Mouse (Mus musculus): ENCODE measurements around the gene Dgkh.

Gene Dgkh

DNA sequence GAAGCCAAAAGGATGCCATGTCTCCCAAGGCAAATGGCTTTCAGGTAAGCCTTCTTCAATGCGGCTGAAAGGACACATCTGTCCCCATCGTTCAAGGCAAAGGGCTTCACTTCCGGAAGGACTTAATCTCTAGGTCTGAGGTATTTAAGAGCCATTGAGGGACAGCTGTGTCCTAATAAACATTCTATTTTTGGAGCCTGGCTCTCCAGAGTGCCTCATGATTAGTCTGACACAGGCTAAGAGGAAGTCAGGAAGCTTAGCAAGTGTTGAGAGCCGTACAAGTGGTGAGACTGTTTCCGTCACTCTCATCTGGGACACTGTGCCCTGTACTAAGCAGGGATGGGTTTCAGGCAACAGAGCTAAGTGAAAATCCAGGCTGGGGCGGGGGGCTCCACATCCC, 183.8 kb downstream of the Dgkh start:
- in situ Hi-C loops (cut with MboI; ENCODE audit: low sequenced_read_pairs), result no loop called here

DNA sequence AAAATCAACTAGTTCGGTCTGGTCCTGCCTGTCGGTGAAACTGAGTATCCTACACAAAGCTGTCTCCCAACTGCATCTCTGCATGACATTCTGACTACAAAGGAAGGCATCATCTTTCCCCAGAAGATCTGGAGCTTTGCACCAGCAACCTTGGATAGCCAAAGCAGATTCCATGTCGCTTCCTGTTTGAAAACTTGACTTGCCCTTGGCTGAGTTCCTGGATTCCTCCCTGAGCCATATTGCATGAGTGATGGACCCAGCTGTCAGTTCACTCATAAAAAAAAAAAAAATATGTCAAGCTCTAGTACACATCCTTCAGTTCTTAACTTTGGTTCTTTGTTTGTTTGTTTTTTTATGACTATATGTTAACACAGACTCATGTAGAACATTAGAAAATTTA, 191.3 kb downstream of the Dgkh start:
- in situ Hi-C loops (cut with MboI; ENCODE audit: low sequenced_read_pairs), result no loop called here

DNA sequence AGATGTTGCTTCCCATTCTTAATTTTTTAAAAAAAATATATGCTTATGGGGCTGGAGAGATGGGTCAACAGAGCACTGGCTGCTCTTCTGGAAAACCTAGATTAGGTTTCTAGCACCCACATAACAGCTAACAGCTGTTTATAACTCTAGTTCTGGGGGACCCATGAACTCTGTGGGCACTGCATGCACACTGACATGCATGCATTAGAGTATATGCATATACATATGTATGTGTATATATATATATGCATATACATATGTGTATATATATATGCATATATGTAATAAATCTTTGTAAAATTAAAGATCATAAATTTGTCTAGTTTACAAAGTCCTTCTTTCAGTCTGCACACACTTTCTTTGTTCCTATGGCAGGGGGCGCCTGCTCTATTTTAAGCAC, 192.8 kb downstream of the Dgkh start:
- in situ Hi-C loops (cut with MboI; ENCODE audit: low sequenced_read_pairs), result no loop called here

DNA sequence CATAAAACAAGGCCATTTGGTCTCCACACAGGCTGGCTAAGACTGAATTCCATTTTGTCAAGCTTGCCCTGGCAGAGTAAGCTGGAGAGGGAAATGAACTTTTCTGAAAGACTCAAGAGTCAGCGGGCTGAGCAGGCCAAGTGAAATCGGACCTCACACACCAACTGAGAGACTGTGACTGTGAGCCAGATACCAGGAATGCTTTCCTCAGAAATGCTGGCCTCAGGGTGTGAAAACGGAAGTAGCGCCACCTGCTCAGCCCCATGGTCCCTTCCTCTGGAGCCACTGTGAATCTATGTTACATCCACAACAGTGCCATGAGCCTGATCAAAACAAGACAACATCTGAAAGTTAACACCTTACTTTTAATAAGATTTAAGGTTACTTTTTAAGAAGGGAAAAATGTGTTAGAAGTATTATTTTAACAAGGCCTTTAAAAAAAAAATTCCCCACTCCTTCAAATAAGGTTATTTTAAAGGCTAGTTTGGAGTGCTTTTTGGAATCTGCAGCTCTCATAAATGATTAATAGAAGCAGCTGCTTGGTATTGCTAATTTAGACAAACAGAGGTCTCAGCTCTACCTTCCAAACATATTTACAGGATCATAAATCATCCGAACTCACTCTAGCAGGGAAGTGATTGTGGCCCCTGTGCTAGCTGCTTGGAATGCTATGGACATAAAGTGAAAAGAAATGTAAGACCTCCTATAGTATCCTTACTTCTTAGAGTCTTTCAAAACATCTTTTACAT, 193.8 kb downstream of the Dgkh start:
- in situ Hi-C loops (cut with MboI; ENCODE audit: low sequenced_read_pairs), result no loop called here

DNA sequence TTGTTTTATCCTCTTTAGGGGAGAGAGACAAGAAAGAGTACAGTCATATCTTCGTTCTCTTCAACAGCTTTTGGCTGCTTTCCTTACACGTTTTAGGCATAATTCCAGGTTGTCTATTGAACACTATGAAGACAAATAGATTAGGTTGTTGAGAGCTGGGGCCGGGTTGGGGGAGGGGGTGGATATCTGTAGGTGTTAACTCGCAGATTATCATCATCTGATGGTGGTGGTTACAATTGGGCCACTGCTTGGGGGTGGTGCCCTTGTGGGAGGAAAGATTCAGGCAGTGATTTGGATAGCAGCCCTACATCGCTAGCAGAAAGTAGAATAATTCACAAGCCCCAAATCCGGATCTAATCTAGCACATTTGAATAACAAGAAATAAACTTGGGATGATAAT, 195.0 kb downstream of the Dgkh start:
- in situ Hi-C loops (cut with MboI; ENCODE audit: low sequenced_read_pairs), result no loop called here

DNA sequence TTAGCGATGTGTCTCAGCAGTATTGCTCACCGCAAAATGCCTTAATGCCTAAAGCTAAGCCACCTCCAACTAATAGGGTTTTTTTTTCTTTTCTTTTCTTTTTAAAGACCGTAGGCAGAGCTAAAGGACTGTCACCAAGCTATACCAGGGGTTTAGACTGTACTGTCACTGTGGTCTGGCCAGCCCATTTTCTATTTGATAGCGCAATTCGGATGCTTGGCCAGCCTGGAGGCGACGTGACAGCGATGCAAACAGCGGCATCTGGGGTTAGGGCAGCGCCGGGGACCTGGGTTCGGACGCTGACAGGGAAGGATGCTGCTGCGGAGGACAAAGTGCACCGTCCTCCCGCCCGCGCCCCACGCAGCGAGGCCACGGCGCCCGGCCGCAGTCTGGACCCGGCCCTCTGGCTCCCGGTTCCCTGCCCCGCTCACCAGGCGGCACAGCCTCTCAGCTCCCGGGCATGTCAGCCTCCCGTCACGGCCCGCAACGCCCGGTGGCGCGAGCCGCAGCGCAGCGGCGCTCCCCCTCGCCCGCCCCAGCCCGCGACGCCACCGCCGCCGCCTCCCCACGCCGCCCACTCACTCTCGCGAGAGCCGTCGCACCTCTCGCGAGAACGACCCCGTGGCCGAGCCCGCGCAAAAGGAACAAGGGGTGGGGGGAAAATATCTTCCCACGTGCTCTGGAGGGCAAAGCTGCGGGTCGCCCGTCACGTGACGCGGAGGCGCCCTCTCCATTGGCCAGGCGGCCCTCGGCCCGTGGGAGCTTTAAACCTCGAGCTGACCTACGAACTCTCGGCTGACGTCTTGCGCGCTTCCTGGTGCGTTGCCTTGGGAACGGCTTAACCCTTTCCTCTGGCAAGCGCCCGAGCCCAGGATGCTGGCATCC, 196.1 kb downstream of the Dgkh start, which contains the start of gene Akap11:
Gene Akap11, minus strand, starts transcription at position 528 of the 885 bp plus-strand sequence.
- in situ Hi-C loops (cut with MboI; ENCODE audit: low sequenced_read_pairs), result no loop called here

DNA sequence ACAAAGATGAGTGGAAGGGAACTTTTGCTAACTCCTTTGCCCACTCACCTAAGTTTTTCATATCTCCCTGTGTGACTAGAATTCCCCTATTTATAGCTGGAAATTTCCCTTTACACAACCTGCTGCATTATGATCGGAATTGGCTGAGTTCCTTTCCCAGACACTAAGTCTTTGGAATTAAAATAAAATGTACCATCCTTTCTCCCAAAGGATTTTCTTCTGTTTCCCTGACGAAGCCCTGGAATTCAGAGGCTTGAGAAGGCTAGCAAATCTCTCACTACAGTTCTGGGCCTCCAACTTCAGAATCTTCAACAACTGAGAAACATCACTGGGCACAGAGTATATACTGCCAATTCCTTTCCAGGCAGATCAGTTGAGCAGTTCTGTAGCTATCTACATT, 197.2 kb downstream of the Dgkh start:
- in situ Hi-C loops (cut with MboI; ENCODE audit: low sequenced_read_pairs), result no loop called here

DNA sequence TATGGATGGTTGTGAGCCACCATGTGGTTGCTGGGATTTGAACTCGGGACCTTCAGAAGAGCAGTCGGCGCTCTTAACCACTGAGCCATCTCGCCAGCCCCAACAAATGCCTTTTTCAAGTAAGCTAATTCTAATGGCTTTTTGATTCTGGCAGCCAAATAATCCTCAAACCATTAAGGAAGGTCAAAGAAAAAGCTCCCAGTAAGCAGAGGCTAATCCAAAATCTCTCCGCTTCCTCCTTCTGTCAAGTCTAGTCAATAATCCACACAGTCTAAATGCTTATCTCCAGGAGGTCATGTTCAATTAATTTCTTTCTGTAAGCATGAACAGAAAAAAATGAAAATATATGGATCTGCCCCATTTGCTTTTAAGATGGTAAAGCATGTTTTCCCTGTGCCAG, 197.9 kb downstream of the Dgkh start:
- in situ Hi-C loops (cut with MboI; ENCODE audit: low sequenced_read_pairs), result no loop called here

DNA sequence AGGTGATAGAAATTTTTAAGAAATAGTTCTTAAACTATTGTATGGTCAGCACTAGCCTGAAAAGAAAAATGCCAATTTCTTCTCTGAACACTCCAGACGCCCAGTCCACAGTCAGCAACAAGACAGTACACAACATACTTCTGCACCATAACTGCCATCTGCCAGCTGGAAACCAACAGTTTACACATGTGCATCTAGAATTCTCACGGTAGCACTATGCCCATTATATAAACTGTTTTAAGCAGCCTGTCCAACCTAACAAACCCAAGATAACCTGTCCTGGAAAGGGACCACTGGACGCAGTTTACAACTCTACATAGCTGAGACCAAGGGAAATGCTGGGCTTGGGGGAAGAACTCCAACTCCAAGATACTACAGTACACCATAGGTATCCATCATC, 198.9 kb downstream of the Dgkh start:
- in situ Hi-C loops (cut with MboI; ENCODE audit: low sequenced_read_pairs), result no loop called here

DNA sequence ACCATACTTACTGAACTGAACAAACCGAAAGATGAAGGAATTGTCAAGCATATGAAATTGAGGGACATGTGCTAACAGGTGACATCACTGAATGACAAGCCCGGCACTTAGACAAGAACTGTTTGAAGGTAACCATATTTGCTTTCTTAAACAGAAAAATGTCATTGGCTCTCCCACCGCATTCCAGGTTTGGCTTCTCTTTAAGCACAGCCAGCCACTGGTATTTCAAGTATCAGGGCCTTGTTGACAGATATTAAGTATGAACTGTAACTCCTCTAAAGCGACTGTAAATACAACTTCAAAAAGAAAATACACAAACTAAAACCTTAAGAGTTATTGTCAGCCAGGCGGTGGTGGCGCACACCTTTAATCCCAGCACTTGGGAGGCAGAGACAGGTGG, 200.2 kb downstream of the Dgkh start:
- in situ Hi-C loops (cut with MboI; ENCODE audit: low sequenced_read_pairs), result no loop called here

DNA sequence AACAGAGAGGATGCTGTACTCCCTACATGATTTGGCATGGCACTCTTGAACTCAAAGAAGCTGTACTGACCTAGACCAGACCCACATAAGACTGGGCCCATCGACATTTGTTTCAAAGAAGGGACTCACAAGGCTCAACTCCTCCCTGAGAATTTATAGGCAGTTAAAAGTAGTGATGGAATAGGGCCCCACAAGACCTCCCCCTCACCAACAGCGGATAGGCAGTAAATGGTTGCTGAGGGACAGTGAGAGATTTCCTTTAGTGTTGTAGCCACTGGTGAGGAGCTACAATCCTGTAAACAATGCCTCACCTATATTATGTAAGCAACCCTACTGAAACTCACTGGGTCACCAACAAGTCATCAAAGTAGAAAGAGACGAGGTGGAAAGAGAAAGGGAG, 202.3 kb downstream of the Dgkh start:
- in situ Hi-C loops (cut with MboI; ENCODE audit: low sequenced_read_pairs), result no loop called here

DNA sequence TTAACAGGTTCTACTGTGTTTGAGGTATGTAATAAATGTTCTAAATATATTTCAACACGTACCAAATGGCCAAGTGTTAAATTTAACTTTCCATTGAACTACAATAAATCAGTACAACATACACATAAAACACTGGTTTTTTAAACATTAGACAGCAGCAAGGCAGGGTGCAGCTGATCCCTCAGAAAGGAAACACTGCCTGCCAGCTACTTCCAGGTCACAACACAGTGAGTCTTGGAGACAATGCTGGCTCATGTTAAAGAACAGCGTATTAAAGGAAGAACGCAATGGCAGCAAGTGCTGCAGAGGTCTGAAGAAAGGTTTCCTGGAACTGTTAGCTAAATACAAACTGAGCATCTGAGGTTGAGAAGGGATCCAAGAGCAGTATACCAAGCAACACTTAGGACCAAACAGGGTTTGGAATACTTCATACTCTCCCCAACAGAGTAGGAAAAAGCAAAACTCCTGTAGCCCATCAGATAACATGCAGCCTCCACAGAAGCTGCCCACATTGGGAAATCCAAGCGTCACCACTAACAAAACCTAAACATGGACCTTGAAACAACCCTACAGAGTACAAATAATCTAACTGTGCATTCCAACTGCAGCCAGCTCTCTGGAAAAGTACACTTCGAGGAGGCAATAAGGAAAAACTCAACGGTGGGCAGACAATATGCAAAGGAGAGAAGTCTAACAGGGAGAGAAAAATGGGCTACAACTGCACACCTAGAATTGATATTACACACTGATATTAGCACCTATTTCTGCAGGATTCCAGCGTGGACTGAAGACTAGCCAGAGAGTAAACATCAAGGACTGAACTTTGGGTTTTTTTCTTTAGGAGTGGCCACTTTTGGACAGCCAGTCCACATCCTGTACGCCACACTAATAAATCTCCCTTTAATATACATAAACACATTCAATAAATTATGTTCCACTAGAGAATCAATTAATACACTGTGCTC, 203.8 kb downstream of the Dgkh start:
- in situ Hi-C loops (cut with MboI; ENCODE audit: low sequenced_read_pairs), result no loop called here

DNA sequence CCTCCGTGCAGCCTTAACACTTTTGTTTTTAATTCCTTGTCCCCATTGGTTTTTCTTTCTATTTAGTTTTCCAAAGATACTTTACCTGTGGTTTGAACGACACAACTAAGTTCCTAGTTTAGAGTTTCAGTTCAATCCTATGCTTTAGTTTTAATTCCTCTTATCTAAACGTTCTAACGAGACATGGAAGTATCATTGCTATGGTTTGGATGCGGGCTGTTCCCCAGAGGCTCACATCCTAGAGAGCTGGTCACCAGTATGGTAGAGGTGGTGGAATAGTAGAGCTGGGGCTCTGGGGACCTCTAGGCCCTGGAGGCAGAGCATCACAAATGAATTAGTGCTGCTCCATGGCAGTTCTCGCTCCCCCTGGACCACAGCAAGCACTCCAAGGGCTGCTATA, 205.7 kb downstream of the Dgkh start:
- in situ Hi-C loops (cut with MboI; ENCODE audit: low sequenced_read_pairs), result no loop called here

DNA sequence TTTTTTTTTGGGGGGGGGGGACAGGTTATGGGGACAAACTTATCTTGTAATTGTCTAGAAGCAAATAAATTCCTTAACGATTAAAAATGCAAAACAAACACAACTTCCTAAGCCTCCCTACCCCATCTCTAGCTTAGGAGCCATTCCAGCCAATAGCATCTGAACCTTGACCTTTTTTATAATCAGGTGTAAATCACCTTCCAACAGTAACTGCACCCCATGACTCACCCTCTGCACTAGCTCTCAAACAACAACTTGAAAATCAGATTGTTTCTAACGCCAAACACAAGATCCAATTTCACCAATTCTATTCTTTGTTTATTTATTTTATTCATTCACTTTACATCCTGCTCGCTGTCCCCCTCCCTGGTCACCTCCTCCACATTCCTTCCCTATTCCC, 206.1 kb downstream of the Dgkh start:
- in situ Hi-C loops (cut with MboI; ENCODE audit: low sequenced_read_pairs), result no loop called here

DNA sequence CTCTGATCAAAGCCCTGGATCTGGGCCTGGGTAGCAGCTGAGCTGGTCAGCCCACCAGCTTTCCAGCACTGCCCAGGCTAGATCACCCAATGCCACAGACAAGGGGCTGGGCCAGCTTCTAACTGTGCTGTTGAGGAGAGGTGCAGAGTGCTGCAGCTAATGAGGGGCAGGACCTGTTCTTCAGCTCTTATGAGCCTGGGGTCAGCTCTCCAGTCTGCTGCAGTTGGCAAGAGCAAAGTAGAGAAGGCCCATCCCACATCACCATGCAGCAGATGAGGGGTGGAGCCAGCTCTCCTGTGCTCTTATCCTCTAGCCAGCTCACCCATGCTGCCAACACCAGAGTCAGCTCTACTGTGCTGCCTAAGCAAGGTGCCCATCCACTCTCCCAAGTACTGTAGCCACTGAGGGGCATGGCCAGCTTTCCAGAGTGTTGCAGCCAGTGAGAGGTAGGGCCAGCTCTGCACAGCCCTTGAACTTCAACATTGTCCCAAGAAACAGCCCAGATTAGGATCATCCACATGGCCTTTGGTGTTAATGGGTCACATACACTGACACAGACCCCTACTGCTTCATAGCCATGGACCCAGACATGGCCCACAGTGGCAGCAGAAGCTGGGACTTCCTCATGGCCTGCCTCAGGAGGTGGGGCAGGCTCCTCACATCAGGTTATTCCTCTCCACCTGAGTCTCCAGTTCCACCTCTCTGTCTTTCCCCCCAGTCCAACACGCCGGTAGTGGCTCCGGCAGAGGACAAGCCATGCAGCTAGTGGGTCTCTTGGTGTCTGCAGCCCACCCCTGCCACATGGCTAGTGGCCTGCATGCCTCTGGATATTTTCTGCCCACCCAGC, 206.7 kb downstream of the Dgkh start:
- in situ Hi-C loops (cut with MboI; ENCODE audit: low sequenced_read_pairs), result no loop called here

DNA sequence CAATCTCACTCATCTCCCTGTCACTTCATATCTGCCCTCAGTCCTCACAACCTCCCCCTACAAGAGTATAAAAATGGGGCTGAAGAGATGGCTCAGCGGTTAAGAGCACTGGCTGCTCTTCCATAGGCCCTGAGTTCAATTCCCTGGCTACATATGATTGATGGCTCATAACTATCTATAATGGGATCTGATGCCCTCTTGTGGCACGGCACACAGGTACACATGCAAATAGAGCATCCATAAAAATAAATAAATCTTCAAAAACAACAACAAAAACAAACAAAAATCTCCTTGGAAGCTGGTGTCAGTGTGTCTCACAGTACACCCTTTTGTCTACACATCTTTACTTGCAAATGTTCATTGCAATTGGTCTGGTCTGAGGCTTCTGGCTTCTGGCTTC, 207.5 kb downstream of the Dgkh start:
- in situ Hi-C loops (cut with MboI; ENCODE audit: low sequenced_read_pairs), result no loop called here

DNA sequence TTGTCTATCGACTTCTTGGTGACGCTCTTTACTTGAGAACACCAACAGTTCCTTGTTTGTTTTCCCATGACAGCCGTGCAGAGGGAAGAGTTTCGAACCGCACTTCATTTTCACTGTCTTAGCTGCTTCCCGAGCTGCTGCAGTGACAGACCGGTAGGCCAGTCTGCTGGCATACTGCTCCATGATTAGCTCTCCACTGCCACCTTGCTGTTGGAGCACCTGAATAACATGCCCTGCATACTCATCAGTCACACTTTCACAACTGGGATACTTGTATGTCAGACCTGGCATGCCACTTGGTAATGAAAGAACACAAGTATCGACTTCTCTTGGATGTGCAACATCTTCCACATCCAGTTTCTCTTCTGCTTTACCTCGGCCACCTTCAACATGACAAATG, 221.9 kb downstream of the Dgkh start:
- in situ Hi-C loops (cut with MboI; ENCODE audit: low sequenced_read_pairs), result no loop called here

DNA sequence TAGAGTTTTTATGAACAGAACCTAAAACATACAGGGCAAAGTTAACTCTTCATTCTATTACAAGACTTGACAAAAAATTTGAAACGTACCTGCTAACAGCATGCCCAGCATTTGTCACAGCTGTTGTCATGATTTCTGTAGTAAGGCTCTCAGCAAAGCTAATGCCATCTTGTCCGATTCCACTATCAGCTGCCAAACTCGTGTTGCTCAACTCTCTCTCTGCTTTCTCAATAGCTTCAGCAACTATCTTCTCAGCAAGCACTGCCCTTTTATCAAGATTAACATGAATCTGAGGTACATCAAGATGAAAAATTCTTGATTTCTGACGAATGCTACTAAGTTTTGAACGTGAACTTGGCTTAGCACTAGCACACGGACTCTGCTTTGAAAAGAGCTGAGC, 222.8 kb downstream of the Dgkh start:
- in situ Hi-C loops (cut with MboI; ENCODE audit: low sequenced_read_pairs), result no loop called here

Measured in CH12F3 (cell line).